Mouse (Mus musculus) ovary, adult 18-20 months (tissue): ENCODE results near the gene Ptov1.

Experiments used
- DNase-seq: peaks from one replicate; pipeline ENCODE4 v3.0.0; 2022; ENCODE audit warnings: low spot score, mixed read lengths

Ptov1 gene

GRCm38 (mm10) chr7:44869697-44870528 is at the start of gene Ptov1:
Ptov1 (minus strand) TSS chr7:44869788.
- peak; percentile 94 for DNase-seq

GRCm38 (mm10) chr7:44919127-44919526 is 49.5 kb upstream of the Ptov1 start:
- no peak for DNase-seq

GRCm38 (mm10) chr7:44918219-44918618 is 48.6 kb upstream of the Ptov1 start:
- DNase-seq = no peak

GRCm38 (mm10) chr7:44916881-44917280 is 47.3 kb upstream of the Ptov1 start:
- no peak for DNase-seq

GRCm38 (mm10) chr7:44916191-44916590 is 46.6 kb upstream of the Ptov1 start:
- no peak for DNase-seq

- peak; percentile 1 for DNase-seq
Measured at GRCm38 (mm10) chr7:44915314-44915713, 45.7 kb upstream of the Ptov1 start.

- no peak for DNase-seq
Measured at GRCm38 (mm10) chr7:44914396-44914795, 44.8 kb upstream of the Ptov1 start.

- no peak for DNase-seq
Measured at GRCm38 (mm10) chr7:44908706-44909476, 39.3 kb upstream of the Ptov1 start.

- DNase-seq = no peak
Measured at GRCm38 (mm10) chr7:44905430-44905829, 35.8 kb upstream of the Ptov1 start.

GRCm38 (mm10) chr7:44901230-44901722 is 31.7 kb upstream of the Ptov1 start:
- no peak for DNase-seq

GRCm38 (mm10) chr7:44900632-44901031 is 31.0 kb upstream of the Ptov1 start:
- no peak for DNase-seq

- DNase-seq = peak; percentile 43
Measured at GRCm38 (mm10) chr7:44898607-44899006, 29.0 kb upstream of the Ptov1 start.

GRCm38 (mm10) chr7:44896499-44896898 is 26.9 kb upstream of the Ptov1 start:
- no peak for DNase-seq

GRCm38 (mm10) chr7:44895593-44896434 is 26.2 kb upstream of the Ptov1 start, which contains the start of gene Fuz:
Fuz (plus strand) TSS chr7:44896079.
- DNase-seq = peak; percentile 90

GRCm38 (mm10) chr7:44895206-44895592 is 25.6 kb upstream of the Ptov1 start:
- DNase-seq = no peak

- no peak for DNase-seq
Measured at GRCm38 (mm10) chr7:44894175-44894574, 24.6 kb upstream of the Ptov1 start.

GRCm38 (mm10) chr7:44893197-44893596 is 23.6 kb upstream of the Ptov1 start:
- peak; percentile 69 for DNase-seq

- peak; percentile 96 for DNase-seq
Measured at GRCm38 (mm10) chr7:44892276-44892921, 22.8 kb upstream of the Ptov1 start, which contains the start of gene Med25. Med25 (minus strand) TSS chr7:44892712.

GRCm38 (mm10) chr7:44891611-44892010 is 22.0 kb upstream of the Ptov1 start:
- no peak for DNase-seq

- DNase-seq = no peak
Measured at GRCm38 (mm10) chr7:44890737-44891136, 21.1 kb upstream of the Ptov1 start.

- DNase-seq = no peak
Measured at GRCm38 (mm10) chr7:44890180-44890579, 20.6 kb upstream of the Ptov1 start.
